Mouse (Mus musculus) cerebellum, adult 2 months (tissue): ENCODE measurements around the gene Creld2.

Source experiments
- CTCF ChIP-seq: fragments of 200-500 bp; IDR thresholded peaks from 2 replicates; pipeline ENCODE4 v1.5.1; 2011; ENCODE audit warnings: low read depth, mild to moderate bottlenecking, control low read depth, low read length, moderate library complexity, borderline replicate concordance; ENCODE audit not compliant: insufficient read depth
- POLR2A ChIP-seq: fragments of 200-500 bp; IDR thresholded peaks from 2 replicates; pipeline ENCODE4 v1.6.1; 2011; ENCODE audit warnings: low read length, control low read depth, borderline replicate concordance; ENCODE audit not compliant: insufficient read depth

GRCm38 (mm10) chr15:88862881-88863694 is 43.6 kb downstream of the Creld2 start:
- no peak for TF ChIP-seq POLR2A
- no peak for TF ChIP-seq CTCF
